Mouse (Mus musculus) kidney, adult 11 months (tissue): ENCODE results near the gene Bin2.

Experiments
- DNase-seq: peaks from one replicate; pipeline ENCODE4 v3.0.0; 2022

The Bin2 gene

DNA sequence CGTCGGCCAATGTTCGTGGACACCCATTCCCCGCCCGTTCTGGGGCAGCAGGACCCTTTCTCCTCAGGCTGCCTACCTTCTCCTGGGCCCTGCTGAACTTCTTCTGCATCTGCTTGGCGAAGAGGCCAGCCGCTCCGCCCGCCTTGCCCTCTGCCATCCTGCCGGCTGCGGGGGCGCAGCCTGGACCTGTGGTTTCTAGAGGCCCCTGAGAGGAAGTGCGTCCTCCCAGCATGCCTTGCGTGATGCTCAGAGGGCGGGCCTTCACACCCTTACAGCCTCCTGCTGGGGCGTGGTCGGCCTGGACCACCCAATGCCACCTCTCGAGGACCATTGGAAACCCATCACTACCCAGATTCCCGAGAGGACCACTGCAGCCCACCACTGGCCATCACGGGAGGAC, at the start of gene Bin2:
Bin2 (minus strand) TSS at position 217 of the 400 bp plus-strand sequence.
- DNase-seq = no peak

DNA sequence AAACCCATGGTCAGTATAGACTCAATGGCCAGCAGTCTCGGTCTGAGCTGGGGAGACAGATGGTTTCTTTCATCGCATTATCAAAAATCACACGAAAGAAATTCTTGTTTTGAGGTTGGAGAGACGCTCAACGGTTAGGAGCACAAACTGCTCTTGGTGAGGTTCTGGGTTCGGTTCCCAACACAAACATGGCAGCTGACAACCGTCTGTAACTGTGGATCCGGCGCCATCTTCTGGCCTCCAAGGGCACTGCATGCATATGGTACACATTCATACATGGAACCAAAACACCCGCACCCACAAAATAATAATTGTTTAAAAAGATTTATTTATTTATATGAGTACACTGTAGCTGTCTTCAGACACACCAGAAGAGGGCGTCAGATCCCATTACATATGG, 49.2 kb upstream of the Bin2 start:
- no peak for DNase-seq

DNA sequence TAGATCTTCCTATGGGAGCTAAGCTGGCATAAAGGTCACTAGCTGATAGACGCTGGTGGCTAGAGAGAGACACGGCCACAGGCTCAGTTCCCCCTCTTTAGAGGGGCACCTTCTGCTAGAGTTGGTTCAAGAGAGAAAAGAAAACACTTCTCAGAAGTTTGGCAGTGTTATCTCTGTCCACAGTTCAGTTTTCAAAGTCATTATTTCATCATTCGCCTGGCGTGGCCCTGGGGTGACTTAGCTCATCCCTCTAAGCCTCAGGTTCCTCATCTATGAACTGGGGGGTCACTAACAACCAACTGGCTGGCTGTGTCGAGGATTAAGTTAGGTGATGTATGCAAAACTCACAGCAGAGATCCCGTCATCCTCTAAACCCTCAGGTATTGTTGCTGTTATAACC, 48.6 kb upstream of the Bin2 start:
- no peak for DNase-seq

DNA sequence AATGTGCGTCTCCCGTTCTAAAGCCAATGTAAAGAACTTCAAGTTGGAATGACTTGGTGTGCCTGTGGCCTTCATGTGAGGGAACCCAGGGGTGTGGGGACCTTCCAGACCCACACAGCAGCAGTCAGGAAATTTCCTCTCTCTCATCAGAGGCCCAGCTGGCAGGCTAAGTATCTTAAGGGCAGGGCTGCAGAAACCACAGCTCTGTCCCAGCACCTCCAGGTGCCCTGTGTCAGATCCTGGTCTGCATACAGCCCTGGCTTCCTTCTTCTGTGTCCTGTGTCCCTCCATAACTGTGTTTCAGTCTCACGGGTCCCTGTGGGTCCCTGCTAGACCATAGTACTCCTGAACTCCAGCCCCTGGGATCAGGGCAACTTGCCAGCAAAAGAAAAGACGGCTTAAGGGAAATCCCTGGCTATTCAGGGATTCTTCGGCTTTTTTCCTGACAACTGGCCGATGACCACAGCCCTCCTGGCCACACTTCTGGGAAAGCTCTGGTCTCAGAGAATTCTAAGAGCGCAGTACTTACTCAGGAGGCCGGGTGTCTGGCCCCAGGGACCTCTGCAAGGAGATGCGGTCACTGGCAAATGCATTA, 46.1 kb upstream of the Bin2 start:
- DNase-seq = no peak

DNA sequence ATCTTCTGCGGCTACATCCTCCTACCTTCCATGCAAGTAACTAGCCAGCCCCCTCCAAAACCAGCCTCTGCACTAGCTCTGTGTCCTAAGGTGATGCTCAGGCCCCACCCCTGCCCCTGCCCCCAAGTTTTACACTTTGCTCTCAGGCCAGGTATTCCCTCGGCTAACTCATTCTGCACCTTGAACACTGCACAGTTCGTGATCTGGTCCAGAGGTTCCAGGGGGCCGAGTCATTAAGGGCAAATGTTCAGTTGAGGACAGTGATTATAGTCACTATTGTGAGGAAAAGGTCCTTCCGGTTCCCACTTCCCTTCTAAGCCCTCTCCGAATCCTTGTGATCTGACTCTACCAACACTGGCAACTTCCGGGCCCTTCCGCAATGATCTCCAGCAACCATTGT, 45.1 kb upstream of the Bin2 start:
- DNase-seq = no peak

DNA sequence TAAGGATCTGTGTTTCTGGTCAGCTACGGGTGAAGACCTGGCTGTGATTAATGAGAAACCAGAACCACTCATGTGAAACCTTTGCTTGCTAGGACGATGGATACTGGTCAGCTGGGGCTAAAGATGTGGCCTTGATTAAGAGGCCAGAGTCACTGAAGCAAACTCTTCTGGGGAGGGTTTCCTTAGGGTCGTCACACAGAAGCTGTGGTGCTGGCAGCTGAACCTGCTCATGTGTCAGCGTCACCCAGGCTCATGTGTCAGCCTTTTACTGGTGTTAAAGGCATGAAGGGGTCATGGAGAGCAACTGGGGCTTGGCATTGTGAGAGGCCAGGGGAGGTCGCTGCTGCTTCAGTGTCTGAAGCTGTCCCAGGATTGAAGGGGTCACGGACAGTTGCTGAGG, 41.5 kb upstream of the Bin2 start:
- peak; percentile 75 for DNase-seq

DNA sequence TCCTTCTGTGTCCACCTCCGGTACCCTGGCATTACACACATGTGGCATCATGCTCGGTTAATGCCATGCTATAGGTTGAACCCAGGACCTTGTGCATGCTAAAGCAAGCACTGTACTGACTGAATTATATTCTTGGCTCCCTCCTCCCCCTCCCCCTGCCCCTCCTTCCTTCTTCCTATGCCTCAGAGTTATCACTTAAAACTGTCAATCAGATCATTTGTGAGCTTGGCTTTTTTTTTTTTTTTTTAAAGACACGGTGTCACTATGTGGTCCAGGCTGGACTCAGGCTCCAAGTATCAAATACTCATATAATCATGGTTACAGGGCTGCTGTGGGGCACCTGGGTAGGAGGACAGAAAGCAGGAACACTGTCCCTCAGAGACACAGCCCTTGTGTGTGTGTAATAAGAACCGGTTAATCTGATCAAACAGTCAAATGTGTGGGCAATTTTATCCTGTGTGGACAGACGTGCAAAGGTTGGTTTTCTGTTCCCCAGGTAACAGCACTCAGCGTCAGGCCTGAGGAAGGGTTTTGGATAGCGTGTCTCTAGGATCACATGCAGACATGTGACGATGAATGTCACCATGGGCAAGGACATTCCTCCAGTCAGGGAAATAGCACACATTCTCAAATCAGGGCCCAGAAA, 39.2 kb upstream of the Bin2 start:
- no peak for DNase-seq

DNA sequence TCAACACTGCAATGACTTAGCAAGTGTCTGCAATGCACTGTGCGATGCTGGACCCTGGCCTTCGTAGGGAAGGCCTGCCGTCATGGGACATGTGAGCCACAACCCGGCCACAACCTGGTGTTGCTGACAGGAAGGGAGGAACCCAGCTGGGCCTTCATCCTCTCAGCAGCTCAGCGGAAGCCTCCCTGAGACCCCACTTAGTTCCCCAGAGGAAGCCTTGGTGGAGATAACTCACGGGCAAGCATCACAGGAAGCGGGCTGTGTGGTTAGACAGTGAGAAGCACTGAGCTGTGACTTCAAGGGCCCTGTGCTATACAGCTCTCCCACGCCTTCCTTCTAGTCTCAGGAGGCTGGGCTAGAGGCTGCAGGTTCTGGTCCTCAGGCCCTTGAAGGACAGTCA, 36.9 kb upstream of the Bin2 start:
- no peak for DNase-seq

DNA sequence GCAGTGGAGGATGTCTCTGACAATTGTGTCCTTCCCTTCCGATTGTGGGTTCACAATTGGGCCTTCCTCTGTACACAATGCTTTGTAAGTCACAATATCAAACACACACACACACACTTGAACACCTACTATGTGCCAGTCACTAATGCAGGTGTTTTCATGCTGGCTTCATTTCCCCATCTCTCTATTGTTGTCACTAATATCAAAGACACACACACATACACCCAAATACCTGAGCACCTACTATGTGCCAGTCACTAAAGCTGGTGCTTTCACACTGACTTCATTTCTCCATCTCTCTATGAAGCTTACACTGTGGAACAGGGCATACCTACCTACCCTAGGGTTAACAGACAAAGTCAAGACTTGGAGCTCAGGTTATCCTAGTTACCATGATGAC, 36.0 kb upstream of the Bin2 start:
- DNase-seq = no peak

DNA sequence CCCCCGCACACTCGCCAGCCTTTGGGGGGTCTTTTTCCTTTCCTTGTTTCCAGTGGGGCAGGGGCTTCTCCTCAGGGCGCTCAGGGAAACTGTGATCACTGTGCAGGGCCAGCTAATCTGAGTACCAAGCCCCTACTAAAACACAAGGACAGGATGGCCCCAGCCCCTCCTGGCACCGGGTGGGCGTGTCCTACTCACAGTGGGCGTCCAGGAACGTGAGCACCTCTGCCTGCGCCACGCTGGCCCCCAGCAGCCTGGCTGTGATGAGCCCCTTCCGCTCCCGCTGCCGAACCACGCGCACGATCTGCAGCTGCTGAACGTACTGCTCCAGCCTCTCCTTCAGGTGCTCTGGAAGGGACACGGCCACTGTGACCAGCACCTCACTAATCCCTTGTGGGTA, 34.6 kb upstream of the Bin2 start:
- DNase-seq = no peak

DNA sequence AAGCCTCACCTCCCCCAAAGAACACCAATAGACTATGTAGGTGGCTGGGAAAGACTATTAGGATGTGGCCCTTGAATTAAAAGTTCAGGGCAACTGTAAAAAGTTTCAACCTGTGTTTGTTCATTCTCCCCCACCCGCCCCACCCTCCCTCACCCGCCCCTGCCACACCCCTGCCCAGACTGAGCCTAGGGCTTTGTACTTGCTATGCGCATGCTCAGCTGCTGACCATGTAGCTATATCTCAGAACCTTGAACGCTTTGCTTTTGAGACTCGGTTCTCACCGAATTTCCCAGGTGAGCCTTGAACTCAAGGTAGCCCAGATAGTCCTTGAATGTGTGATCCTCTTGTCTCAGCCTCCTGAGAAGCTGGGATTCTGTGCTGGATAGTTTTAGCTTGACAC, 32.5 kb upstream of the Bin2 start:
- DNase-seq = no peak

DNA sequence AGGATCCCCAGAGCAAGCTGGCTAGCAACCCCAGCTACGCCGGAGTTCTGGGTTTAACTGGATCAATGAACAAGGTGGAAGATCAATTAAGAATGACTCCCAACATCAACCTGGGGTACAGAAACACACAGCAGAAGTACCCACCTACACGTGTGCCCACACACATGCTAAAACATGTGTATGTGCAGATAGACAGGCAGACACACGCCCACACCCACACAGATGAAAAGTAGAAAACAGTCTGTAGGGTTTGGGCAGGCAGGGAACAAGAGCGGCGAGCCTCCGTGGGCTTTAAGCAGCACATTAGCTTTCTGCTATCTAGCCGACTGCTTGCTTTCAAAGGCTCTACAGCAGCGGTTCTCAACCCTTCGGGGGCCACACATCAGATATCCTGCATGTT, 31.8 kb upstream of the Bin2 start:
- no peak for DNase-seq

DNA sequence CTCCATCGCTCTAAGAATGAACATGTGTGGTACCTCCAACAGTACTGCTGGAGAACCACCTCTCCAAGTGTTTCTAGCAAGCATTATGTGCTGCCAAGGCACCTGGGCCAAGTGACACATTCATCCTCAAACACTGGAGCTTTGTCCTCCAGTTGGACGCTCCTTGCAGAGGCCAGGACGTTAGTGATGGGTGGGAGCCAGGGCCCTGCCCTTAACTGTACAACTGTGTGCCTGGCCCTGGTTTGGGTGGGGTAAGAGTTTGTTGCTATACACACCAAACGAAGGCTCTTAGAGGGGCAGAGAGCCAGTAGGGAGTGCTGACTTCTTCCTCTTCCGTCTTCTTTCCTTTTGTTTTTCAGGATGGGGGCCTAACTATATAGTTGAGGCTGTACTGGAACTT, 31.1 kb upstream of the Bin2 start:
- DNase-seq = no peak

DNA sequence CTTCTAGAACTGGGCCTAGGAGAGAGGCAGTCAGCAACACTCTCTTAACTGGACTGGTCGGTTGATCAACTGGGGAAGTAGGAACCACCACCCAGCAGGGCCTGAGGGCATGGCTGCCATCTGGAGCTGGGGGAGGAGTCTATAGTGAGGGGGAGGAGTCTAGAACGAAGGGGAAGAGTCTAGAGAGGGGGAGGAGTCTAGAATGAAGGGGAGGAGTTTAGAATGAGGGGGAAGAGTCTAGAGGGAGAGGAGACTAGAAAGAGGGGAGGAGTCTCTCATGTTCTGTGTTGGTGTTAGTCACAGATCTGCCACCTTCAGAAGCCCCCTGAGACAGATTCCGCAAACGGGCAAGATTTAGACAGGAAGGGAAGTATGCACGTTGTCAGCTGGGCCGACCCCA, 30.0 kb upstream of the Bin2 start:
- no peak for DNase-seq

DNA sequence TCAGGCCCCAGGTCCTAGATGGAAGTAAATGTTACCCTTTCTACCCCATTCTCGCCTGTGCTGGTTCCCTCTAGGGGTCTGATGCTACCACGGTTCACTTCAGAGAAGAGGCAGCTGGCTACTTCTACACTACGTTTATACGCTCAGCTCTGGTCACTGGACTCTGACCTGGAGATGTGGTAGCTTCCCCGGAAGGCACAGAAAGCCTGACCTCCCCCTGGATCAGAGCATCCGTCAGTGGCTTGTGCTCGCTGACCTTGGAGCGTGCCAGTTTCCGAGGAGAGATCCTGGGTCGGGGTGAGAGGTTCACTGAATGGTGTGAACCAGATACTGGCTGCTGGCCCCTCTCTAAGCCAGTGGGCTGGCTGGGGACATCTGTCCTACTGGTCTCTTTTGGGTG, 28.7 kb upstream of the Bin2 start:
- DNase-seq = no peak

DNA sequence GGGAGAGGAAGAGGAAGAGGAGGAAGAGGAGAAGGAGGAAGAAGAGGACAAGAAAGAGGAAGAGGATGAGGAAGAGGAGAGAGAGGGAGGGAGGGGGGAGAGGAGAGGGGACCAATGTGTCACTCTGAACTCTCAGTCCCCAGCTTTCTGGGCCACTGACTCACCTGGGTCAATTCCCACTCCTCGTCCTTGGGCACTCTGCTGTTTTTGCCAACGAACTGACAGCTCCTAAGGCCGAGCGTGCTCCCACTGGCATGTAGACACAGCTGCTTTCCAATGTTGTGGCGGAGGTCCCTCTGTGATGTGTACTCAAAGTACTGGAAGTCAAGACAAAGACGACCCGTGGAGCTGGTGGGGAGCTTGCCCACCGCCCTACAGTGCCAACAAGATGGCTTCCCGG, 25.1 kb upstream of the Bin2 start:
- no peak for DNase-seq

DNA sequence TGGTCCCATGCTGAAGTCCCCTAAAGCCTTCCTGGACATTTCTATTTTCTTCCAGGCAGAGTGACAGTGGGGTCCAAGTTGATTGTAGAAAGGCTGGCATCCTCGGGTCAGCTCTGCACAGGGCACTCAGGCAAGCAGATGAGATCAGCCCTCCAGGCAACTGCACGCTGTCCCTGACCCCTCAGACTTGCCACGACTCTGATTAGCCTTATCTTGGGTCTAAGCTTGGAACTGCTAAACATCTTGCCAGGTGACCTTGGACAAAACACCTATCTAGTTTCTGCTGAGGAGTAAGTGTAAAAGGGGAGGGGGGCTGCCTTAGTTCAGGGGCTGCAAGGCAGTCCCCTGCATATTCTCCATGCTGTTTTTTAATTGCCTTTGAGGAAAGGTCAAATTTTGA, 22.6 kb upstream of the Bin2 start:
- DNase-seq = no peak

DNA sequence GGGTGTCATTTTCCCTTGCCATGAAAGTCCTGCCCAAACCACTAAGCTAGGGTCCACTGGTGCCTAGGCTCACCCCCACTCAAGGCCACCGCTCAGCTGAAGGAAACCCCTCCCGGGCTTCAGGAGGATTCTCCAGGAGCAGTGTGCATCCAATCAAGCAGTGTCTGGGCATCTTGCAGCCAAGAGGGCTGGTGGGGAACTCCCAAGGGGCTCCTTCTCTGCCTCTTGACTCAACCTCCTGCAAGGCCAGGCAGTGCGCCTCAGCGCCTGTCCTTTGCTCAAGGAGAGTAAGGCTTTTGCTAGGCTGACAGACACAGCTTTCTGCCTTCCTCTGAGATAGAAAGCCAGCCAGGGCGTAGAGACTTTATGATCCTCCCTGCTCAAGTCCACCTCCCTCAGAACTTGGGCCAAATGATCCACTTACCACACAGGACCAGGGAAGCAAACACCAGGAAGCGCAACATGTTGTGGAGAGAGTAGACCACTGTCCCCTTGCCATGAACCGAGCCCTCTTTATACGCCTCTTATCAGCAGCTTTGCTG, 18.1 kb upstream of the Bin2 start, which contains the start of gene Cela1:
Cela1 (minus strand) TSS at position 492 of the 542 bp plus-strand sequence.
- DNase-seq = no peak

DNA sequence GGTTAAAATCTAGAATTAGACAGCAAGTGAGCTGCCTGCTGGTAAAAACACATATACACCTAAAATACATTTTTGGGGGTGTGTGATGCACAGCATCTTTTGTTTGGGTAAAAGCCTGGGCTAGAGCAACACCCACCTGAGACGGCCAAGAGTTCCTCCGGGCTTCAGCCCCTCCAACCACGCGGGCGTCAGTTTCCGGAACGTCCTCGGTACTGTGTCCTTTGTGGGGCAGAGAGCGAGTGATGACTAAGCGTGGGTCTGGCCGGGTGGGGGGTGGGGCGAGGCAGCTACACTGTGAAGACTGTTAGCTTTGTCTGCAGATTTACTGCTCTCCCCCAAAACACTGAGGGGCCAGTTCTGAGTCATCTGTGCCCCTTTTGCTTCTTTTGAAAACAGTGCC, 17.6 kb upstream of the Bin2 start:
- DNase-seq = no peak

DNA sequence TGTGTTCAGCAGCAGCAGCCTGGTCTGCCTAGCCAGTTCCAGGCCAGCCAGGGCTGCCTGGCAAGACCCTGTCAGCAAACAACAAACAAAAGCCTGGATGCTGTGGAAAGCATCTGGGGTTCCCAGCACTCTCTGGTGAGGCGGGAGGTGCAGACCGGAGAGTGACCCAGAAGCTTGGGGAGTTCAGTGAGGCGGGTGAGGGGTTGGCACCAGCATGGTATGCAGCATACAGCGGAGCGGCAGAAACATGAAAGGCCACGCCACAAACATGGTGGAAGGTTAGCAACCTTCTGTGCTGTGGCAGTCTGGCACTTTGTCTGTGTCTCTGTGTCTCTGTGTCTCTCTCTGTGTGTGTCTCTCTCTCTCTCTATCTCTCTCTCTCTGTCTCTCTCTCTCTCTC, 17.1 kb upstream of the Bin2 start:
- DNase-seq = no peak

DNA sequence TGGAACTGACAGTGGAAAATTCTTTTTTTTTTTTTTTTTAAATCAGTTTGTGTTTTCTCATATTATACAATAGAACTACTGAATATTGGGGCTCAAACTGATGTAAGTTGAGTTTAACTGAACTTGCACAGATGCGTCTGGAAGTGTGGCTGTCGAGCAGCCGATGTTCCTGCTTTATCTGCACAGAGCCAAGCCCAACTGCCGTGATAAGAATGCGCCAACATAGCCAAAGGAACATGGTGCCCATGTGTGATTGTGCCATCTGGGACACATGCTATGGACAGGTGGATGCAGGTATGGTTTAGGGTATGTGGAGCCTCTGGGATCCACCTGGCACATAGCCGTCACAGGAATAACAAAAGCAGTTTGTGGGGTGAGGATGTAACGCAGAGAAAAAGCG, 16.5 kb upstream of the Bin2 start:
- DNase-seq = no peak

DNA sequence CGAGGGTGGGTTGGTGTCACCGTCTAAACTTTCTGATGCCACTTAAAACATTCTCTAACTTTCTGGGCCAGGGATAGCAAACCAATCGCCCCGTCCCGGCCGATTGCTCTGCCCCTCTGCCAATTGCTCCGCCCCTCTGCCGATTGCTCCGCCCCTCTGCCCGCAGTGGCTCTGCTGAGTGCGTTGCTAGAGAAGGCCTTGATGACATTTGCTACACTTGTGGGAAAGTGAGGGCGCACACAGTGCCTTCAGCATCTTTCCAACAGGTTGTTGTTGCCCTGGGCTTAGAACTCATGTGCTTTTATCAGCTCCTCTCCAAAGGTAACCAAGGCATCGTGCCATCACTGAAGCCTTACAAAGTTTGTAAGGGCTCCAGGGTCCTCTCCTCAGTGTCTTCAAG, 15.9 kb upstream of the Bin2 start:
- DNase-seq = no peak

DNA sequence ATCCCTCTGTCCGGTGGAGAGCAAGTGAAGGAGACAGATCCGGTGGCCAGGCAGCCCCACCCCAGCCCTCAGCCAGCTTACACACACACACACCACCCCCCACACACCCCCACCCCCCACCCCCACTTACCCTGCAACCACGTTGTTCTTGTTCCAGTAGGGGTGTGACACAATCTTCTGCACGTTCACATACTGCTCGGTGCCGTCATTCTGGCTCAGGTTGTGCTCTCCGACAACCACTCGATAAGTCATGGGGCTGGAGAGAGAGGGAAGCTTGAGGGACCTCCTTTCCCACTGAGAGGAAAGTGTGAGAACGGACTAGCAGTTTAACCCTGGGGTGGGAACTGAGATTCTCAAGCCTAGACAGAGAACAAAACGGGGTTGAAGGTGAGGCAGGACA, 15.1 kb upstream of the Bin2 start:
- no peak for DNase-seq

DNA sequence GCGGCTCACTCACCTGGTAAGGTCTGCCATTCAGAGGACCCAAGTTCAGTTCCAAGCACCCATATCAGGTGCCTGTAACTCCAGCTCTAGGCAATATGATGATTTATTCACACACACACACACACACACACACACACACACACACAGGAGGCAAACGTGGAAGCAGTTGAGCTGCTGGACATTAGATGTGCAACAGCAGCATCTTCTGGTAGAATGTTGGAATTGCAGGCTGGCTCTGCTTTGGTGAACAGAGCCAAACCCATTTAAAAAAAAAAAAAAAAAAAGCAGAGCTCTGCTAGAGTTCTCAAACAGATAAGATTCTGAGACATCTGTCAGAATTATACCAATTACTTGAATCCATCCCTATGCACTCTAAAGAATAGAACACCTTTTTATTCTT, 13.7 kb upstream of the Bin2 start:
- DNase-seq = peak; percentile 75

DNA sequence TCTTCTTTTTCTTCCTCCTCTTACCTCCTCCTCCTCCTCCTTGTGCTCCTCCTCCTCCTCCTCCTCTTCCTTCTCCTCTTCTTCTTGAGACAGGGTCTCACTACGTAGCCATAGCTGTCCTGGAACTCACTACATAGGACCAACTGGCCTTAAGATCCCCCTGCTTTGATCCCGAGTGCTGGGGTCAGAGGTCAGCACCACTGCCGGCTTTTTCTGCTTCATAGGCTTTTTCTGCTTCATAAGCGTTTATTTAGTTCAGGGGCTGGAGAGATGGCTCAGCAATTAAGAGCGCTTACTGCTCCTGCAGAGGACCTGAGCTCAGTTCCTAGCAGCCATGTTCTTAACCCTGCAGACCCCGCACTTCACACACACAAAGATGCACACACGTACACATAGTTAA, 12.4 kb upstream of the Bin2 start:
- peak; percentile 69 for DNase-seq
